Mouse (Mus musculus) liver, embryonic 14.5 days (tissue): ENCODE results near the gene Camkk1.

ENCODE experiments used
- CTCF ChIP-seq: IDR thresholded peaks from 2 replicates; pipeline ENCODE4 v1.5.1; 2016; ENCODE audit warnings: antibody characterized with exemption, low read depth, control low read depth
- EP300 ChIP-seq: IDR thresholded peaks from 2 replicates; pipeline ENCODE4 v1.6.1; 2016; ENCODE audit warnings: antibody characterized with exemption, low read depth

DNA sequence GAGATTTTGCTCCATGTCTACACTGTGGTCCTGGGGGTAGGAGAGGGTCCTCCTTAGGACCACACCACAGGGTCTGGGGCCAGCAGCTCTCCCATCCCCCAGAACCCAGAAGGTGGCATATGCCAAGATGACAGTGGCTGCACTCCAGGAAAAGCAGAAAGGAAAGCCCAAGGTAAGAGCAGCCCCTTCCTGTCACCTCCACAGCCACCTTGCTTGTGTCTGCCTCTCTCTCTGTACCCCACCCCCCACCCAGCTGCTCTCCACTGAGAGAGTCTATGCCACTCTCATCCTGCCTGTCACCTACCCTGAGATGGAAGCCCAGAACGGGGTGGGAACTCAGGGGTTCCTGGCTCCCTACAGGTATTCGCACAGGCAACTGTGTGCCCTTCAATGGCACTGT, 10.0 kb upstream of the Camkk1 start:
- TF ChIP-seq CTCF (no peak), EP300 (no peak)
